Mouse (Mus musculus) testis, postnatal 14 days (tissue): ENCODE data around the gene 2410002F23Rik.
A peak's percentile ranks its signal among the peaks of the same experiment; 100 is the strongest.
"Not testable (repeated sequence)": the region's sequence is repeated elsewhere in the genome, so short reads cannot be mapped to it uniquely, and the experiment has no call there.

ENCODE experiments used
- DNase-seq: peaks from one replicate; pipeline ENCODE4 v3.0.0; 2021; ENCODE audit warnings: low spot score

2410002F23Rik gene

DNA sequence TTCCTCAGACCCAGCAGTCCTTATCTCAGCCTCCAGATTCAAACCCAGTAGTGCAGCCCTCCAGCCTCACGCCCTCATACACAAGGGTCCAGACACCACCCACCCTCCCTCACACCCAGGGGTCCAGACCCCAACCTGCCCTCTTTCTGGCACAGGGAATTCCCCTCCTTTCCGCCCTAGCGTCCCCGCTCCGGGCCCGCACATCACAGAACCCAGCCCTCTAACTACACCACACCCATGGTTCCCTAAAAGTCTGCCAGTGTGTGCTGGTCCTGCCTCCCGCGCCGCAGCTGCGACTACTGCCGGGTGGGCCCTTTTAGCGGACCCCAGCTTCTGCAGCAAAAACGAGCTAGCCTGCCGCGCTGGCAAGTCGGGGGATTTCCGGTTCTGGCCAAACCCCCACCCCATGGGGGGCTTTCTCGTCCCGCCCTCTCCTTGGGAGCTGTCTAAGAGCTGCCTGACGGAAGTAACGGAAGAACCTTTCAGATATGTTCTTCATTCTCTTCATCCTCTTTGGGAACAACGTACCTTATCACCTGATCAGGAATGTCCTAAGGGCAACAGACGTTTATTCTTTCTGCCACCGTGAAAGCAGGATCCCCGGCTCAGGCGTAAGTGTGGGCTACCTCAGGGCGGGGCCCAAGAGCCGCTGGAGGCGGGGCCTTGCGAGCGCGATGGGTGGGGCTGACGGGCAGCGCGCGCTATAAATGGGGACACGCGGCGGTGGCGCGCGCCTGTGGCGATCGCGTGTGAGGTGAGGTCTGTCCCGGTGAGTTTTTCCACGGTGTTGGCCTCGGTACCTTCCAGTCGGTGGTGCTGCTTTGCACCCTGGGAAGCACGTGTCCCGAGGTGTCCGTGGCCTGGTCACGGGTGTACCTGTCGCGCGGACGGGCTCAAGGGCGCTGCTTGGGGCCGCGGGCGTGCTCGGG, at the start of gene 2410002F23Rik, which contains the start of gene 1700028J19Rik:
TSS of gene 2410002F23Rik (plus strand) at position 668 of the 929 bp plus-strand sequence.
TSS of gene 1700028J19Rik (minus strand) at position 641 of the 929 bp plus-strand sequence.
- DNase-seq = peak; percentile 91

DNA sequence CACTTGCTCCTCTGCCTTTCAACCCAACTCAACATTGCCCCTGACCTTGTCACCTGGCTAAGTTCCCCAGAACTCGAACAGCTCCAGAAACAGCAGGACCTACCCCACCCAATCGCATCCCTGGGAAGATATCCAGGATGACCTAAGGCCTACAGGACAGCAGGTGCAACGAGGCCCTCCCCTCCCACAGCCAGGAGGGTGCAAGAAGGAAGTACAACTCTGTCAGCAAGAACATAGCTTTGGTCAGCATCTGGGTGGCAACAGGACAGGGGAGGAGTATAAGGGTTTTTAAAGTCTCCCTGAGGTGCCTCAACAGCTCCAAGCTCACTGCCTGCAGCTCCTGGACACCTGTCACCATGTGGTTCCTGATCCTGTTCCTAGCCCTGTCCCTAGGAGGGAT, 48.6 kb upstream of the 2410002F23Rik start, which contains the start of gene Klk1b3:
TSS of gene Klk1b3 (plus strand) at position 301 of the 400 bp plus-strand sequence.
- no peak for DNase-seq

DNA sequence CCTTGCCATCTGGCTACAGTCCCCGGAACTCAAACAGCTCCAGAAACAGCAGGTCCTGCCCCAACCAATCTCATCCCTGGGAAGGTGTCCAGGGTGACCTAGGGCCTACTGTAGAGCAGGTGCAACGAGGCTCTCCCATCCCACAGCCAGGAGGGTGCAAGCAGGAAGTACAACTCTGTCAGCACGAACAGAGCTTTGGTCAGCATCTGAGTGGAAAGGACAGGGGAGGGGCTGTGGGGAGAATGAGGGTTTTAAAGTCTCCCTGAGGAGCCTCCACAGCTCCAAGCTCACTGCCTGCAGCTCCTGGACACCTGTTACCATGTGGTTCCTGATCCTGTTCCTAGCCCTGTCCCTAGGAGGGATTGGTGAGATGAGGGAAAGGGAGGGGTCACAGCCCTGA, 39.4 kb upstream of the 2410002F23Rik start, which contains the start of gene Klk1b4:
TSS of gene Klk1b4 (plus strand) at position 301 of the 400 bp plus-strand sequence.
- DNase-seq = not testable (repeated sequence)

DNA sequence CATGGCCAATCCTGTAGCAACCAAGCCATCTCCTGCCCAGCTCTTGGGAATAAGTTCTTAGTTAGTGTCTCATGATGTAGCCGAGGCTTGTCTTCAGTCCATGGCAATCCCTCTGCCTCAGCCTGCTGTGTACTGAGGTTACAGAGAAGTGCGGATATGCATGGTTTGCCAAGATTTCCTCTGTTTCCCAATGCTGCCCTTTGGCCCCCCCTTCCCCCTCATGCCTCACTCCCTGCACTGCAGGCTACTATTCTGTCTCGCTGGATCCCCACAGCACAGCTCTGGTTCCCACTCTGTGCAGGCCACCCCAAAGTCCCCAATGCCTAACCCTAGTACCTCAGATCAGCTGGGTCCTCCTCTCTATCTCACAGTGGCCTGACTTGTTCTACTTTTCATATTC, 38.2 kb upstream of the 2410002F23Rik start:
- no peak for DNase-seq

DNA sequence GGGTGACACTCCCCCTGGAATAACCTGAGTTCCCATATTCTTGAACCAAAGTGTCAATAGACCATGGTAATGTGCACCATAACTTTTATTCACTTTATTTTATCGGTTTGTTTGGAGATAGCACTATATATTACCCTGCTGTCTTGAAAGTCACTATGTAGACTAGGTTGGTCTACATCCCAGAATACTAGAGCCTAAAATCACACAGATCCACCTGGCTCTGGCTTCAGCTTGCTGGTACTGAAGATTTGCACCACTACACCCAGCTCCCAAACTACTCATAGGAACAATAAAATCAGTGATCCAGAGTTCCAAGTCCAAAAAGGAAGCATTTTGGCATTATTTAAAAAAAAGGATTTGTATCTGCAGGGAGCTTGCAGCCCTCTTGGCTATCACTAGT, 30.9 kb upstream of the 2410002F23Rik start, which contains the start of gene Klk1b5:
TSS of gene Klk1b5 (plus strand) at position 301 of the 400 bp plus-strand sequence.
- DNase-seq = no peak

DNA sequence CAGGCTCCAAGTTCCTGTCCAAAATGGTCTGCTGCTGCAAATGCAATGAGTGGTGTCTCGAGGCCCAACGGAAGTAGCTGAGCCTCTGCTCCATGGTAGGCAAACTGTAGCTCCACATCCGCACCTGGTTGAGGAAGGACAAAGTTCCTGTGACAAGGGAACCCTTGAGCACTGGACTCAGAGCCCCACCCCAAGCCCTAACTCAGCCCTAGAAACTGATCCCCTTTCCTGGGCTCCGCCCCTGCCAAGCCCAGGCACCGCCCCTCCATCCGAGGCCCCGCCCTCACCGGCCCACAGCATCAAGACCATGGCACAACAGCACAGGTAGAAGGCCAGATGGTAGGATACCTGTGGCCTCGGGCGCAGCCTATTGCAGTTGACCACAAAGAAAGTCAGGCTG, 24.9 kb upstream of the 2410002F23Rik start:
- DNase-seq = not testable (repeated sequence)

DNA sequence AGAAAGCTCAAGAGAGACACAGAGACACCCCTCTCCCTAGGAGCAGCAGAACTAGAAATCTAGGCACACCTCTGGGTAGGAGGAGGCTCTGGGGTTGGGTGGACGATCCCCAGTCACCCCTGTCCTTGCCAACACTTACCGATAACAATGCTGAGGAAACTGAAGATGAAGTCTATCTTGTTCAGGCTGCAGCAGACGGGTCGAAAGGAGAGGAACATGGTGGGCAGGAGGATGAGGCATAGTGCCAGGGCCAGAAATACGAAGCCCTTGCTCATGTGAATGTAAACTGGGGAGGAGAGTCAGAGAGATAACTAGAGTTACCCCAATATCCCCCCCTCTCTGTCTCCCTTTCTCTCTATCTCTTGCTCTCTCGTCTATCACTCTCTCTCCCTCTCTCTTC, 24.2 kb upstream of the 2410002F23Rik start:
- not testable (repeated sequence) for DNase-seq

DNA sequence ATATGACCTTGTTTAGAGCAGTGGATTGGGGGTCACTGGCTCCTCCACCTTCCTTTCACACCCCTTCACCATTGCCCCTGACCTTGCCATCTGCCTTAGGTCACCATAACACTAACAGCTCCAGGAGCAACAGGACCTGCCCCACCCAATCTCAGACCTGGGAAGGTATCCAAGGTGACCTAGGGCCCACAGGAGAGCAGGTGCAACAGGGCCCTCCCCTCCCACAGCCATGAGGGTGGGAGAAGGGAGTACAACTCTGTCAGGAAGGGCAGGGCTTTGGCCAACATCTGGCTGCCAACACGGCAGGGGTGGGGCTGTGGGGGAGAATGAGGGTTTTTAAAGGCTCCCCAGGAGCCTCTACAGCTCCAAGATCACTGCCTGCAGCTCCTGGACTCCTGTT, 21.4 kb upstream of the 2410002F23Rik start, which contains the start of gene Klk1:
TSS of gene Klk1 (plus strand) at position 285 of the 400 bp plus-strand sequence.
- DNase-seq = no peak

DNA sequence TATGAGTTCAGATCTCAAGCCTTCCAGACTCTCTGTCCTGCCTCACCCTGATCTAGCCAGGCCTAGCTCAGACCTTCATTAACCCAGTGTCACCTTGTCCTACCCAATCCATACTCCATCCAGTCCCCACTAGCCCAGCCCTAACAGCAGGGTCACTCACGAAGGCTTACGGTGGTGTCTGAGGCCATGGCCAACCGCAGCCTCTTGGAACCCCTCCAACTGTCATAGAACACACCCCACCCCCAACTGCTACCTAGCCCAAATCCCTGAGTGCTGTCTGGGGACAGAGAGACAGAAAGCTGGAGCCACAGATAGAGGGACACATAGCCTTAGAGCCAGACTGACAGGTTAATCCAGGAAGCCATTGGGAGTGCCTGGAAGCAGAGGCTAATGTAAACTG, 10.6 kb upstream of the 2410002F23Rik start, which contains the start of gene Gm36864:
TSS of gene Gm36864 (plus strand) at position 269 of the 400 bp plus-strand sequence.
- DNase-seq = no peak

DNA sequence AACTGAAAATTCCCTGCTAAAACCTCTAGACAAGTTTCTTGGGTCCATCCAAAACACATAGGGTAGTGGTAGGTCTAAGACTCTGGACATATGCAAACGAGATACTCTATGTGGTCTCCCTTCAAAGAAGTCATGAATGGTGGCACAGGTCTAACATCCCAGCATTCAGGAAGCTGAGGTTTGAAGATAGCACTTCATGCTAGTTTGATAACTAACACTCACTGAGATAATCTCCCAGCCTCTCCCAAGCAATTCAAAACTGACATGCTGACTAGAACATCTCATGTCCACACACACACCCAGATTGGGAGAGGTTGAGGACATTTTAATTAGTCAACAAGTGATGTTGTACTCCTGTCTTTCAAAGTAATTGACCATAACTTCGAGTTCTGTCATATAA, 6.6 kb upstream of the 2410002F23Rik start:
- no peak for DNase-seq

DNA sequence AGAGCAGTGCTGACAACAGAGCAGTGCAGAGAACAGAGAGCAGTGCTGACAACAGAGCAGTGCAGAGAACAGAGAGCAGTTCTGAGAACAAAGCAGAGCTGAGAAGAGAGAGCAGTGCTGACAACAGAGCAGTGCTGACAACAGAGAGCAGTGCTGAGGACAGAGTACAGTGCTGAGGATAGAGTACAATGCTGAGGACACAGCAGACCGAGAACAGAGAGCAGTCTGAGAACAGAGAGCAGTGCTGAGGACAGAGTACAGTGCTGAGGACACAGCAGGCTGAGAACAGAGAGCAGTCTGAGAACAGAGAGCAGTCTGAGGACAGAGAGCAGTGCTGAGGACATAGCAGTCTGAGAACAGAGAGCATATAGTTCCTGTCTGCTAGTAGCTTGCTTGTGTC, 5.8 kb upstream of the 2410002F23Rik start:
- DNase-seq = no peak

DNA sequence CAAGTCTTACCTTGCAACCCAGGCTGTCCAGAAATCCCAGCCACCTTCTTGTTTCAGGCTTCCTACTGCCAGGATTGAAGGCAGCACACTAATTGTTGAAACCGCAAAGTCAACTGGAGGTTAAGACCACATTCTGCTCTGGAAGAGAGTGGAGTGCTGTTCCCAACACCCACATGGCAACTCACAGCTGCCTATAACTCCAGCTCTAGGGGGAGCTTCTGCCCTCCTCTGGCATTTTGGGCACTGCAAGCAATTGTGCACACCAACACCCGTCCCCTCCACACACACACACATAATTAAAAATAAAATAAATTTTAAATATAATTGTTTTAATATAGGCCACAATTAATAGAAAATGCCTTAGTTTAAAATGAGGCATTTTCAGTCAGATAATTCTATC, 5.4 kb upstream of the 2410002F23Rik start:
- DNase-seq = no peak

DNA sequence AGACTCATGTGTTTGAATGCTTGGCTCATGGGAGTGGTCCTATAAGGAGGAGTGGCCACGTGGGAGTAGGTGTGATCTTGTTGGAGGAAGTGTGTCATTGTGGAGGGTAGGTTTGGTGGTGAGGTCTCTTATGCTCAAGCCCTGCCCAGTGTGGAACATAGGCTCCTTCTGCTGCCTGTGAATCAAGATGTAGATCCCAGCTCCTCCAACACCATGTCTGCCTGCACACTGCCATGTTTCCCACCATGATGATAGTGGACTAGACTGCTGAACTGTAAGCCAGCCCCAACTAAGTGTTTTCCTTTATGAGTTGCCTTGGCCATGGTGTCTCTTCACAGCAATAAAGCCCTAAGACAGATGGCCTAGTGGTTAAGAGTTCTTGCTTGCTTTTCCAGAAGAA, 2.4 kb upstream of the 2410002F23Rik start:
- DNase-seq = no peak

DNA sequence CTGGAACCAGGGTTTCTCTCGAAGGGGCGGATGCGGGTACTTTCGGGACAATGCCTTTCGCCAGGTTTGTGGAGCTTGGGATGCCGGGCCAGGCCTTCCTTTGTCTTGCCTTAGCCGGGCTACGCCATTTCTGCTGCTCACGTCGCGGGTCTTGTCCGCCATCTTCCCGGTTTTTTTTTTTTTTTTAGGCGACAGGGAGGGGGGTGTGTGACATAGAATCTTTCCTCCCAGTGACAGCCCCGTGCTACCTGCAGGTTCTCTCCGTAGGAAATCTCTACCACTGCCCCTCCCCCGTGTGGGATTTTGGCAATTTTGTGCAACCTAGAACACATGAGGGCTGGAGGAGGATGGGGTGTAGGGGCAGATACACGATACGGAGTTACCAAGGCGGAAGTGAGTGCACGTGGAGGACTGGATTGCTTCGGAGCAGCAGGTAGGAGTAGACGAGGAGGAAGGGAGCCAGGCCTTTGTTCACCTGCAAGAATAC, 505 bp downstream of the 2410002F23Rik start:
- peak; percentile 73 for DNase-seq

DNA sequence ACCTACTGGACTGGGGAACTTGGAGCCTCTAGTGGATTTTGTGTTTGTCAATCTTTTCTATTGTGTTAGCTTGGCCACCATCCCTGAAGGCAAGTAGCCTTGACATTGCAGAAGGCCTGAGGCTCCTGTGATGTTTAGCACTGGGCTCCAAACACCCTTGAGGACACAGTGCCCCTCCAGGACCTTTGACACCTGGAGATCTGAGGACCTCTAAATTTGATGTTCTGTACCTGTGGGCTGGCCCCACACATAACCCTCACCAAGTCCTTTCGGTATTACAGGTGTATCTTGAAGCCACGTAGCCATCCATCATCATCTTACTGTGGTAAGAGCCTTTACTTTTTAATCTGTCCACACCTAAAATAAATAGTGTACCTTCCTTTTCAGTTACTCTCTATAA, 1.4 kb downstream of the 2410002F23Rik start:
- no peak for DNase-seq

DNA sequence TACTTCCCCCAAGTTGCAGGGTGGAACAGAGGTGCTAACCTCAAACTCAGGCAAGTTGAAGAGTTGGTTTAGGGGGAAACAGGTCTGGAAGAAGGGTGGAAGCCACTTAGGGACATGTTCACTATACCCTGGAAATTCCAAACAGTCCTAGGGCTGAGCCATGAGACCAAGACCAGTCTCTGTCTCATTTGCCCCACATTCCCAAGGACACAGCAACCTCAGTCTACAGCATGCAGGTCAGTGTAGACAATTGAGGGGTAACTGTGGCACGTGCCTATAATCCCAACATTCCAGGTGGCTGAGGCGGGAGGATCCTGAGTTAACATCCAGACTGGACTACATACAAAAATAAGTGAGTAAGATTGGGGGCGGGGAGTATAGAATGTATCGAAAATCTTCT, 2.7 kb downstream of the 2410002F23Rik start:
- no peak for DNase-seq

DNA sequence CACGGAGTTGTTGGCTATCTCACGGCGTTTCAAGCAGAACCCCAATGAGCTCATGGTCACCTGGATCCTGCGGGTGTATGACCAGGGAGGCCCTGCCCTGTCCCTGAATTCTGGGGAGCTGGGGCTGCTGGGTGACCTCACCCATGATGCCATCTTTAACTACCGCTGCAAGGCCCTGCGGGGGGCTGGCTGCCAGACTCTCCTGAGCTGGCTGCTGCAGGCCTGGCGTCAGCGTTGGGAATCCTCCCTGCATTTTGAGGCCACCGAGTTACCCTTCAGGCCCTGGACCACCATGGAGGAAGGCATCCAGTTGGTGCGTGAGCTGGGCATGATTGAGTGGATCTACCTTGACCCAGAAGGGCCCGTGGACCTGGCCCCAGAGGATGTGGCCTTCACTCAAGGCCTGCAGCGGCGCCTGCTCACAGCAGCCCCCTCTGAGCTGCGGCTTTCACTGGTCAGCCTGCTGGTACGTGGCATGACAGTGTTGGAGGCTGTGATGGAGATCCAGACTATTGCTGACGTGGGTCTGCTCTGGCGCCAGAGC, 4.3 kb downstream of the 2410002F23Rik start:
- not testable (repeated sequence) for DNase-seq

DNA sequence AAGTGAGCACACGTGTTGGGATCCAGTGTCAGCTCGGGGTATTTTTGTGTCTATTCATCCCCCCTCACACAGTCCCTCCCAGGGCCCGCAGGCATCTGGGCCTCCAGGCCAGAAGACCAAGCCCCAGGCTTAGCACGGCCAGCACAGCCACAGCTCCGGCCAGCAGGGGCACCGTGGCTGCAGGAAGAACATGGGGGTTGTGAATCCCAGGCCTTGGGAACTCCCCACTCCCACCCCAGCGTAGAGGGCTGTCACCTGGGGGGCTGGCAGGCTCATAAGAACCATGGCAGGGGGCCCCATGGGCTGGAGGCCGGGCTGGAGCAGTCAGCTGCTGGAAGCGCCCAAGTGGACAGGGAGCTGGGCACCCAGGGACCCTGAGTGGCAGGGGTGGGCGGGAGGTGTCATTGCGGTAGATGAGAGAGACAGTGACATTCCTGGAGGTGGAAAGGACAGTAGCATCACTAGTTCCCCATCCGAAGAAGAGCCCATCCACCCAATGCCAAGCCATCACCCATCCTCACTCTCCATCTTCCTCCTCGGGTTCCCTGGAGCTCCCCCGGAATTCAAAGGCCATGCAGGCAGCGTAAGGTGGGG, 6.6 kb downstream of the 2410002F23Rik start:
- DNase-seq = no peak

DNA sequence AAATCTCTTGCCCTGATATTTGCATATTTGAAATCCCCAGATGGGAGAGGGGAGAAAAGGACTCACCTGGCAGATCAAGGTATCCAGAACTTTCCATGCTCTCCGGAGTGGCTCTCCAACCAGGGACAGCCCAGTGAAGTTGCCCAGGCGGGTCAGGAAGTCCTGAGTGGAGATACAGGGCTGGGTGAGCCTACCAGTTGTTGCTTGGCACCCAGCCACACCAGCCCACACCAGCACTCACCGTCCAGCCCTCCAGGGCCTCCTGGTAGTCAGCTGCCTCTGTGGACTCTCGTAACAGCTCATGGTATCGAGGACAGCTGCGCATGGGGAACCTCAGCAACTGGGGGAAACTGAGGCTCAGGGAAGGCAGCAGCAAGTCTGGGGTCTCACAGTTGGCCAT, 8.4 kb downstream of the 2410002F23Rik start:
- DNase-seq = no peak

DNA sequence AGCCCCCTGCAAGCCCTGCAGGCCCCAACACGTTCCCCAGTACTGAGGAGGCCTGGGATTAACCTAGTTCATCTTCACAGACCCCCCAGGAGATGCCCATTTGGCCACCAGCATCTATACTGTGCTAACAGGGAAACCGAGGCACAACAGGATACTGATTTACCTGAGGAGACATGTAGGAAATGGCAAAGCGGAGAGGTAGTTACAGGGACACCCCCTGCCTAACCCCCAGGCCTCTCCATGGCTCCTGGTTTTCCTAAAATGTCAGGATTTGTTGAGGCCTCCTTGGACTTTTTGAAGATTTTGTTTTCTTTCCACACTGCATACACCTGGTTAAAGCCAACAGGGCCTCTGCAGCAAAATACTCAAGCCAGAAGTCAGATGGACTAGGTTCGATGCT, 10.8 kb downstream of the 2410002F23Rik start, which contains the start of gene Acp4:
TSS of gene Acp4 (minus strand) at position 101 of the 400 bp plus-strand sequence.
- DNase-seq = no peak

DNA sequence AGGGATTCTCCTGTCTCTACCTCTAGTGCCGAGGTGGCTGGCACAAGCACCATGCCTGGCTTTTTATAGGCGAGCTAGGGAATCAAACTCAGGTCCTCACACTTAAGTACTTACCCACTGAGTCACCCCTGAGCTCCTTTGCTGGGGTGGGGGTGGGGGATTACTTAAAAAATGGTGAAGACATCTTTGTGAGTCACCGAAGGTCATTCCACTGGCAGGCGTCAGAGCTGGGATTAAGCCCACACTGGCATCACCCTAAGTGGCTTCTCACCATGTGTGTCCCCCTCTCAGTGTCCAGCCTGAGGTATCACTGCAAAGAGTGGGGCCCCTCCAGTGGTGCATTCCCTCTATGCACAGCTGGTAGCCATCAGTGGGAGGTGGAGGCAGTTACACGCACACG, 13.9 kb downstream of the 2410002F23Rik start:
- DNase-seq = no peak

DNA sequence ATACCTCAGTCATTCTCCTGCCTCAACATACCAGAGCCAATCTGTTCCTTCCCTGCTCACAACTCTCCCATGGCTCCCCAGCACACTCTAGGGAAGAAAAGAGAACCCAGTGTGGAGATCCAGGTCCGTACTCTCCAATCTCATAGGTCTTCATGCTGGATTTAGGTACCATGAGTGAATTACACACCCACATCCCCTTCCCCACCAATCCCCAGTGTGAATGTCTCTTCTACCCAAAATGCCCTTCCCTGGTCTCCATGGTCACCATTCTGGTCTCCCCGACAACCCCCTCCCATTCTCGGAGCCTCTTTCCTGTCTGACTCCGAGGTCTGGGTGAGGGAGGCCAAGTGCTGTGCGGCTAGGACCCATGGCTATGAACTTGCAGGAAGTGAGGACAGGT, 14.6 kb downstream of the 2410002F23Rik start, which contains the start of gene Gm15517:
TSS of gene Gm15517 (plus strand) at position 301 of the 400 bp plus-strand sequence.
- no peak for DNase-seq
